Mouse (Mus musculus) bone marrow, adult 2 months (tissue): ENCODE results near the gene Srp9.

ENCODE experiments used
- CTCF ChIP-seq: fragments of 200-500 bp; IDR thresholded peaks from 2 replicates; pipeline ENCODE4 v1.5.1; 2011; ENCODE audit warnings: low read length, control low read depth; ENCODE audit not compliant: control insufficient read depth, insufficient read depth
- POLR2A ChIP-seq: fragments of 200-500 bp; IDR thresholded peaks from 2 replicates; pipeline ENCODE4 v1.6.1; 2011; ENCODE audit warnings: low read depth, mild to moderate bottlenecking, control low read depth, low read length, borderline replicate concordance; ENCODE audit not compliant: control insufficient read depth

- TF ChIP-seq POLR2A (no peak), CTCF (no peak)
Measured at GRCm38 (mm10) chr1:182102706-182103105, 21.8 kb upstream of the Srp9 start.
